Mouse (Mus musculus): ENCODE data around the gene Fcrlb.

Fcrlb gene

GRCm38 (mm10) chr1:170907456-170908191, 5.1 kb downstream of the Fcrlb start:
- no peak for DNase-seq (ENCODE audit: low read depth, low spot score)

GRCm38 (mm10) chr1:170907111-170907455, 5.7 kb downstream of the Fcrlb start:
- DNase-seq (ENCODE audit: low read depth, low spot score): no peak

- DNase-seq (ENCODE audit: low read depth, low spot score): no peak
Observed at GRCm38 (mm10) chr1:170903485-170903884, 9.3 kb downstream of the Fcrlb start.

GRCm38 (mm10) chr1:170901536-170902238, 11.1 kb downstream of the Fcrlb start:
- no peak for DNase-seq (ENCODE audit: low read depth, low spot score)

GRCm38 (mm10) chr1:170900799-170901467, 11.8 kb downstream of the Fcrlb start:
- no peak for DNase-seq (ENCODE audit: low read depth, low spot score)

GRCm38 (mm10) chr1:170898413-170899075, 14.2 kb downstream of the Fcrlb start:
- DNase-seq (ENCODE audit: low read depth, low spot score): no peak

GRCm38 (mm10) chr1:170896651-170897281, 16.0 kb downstream of the Fcrlb start:
- DNase-seq (ENCODE audit: low read depth, low spot score): no peak

- DNase-seq (ENCODE audit: low read depth, low spot score): no peak
Observed at GRCm38 (mm10) chr1:170894603-170895602, 17.8 kb downstream of the Fcrlb start.

- no peak for DNase-seq (ENCODE audit: low read depth, low spot score)
Observed at GRCm38 (mm10) chr1:170892279-170892678, 20.5 kb downstream of the Fcrlb start.

- DNase-seq (ENCODE audit: low read depth, low spot score): no peak
Observed at GRCm38 (mm10) chr1:170891646-170892045, 21.1 kb downstream of the Fcrlb start.

GRCm38 (mm10) chr1:170889310-170889709, 23.4 kb downstream of the Fcrlb start:
- DNase-seq (ENCODE audit: low read depth, low spot score): no peak

- no peak for DNase-seq (ENCODE audit: low read depth, low spot score)
Observed at GRCm38 (mm10) chr1:170886044-170886458, 26.7 kb downstream of the Fcrlb start.

- no peak for DNase-seq (ENCODE audit: low read depth, low spot score)
Observed at GRCm38 (mm10) chr1:170884978-170885561, 27.7 kb downstream of the Fcrlb start, which contains the start of the genes Gm26620 and Dusp12. TSS of gene Gm26620 (plus strand) at chr1:170885065. TSS of gene Dusp12 (minus strand) at chr1:170885540.

GRCm38 (mm10) chr1:170884390-170884789, 28.4 kb downstream of the Fcrlb start:
- DNase-seq (ENCODE audit: low read depth, low spot score): no peak

GRCm38 (mm10) chr1:170882915-170883485, 29.7 kb downstream of the Fcrlb start:
- no peak for DNase-seq (ENCODE audit: low read depth, low spot score)

- DNase-seq (ENCODE audit: low read depth, low spot score): no peak
Observed at GRCm38 (mm10) chr1:170876906-170877305, 35.8 kb downstream of the Fcrlb start.

GRCm38 (mm10) chr1:170875676-170876075, 37.1 kb downstream of the Fcrlb start:
- DNase-seq (ENCODE audit: low read depth, low spot score): no peak

GRCm38 (mm10) chr1:170871961-170872360, 40.8 kb downstream of the Fcrlb start:
- DNase-seq (ENCODE audit: low read depth, low spot score): no peak

- DNase-seq (ENCODE audit: low read depth, low spot score): no peak
Observed at GRCm38 (mm10) chr1:170871402-170871801, 41.3 kb downstream of the Fcrlb start.
